Mouse (Mus musculus) T-helper 17 cell (primary cell): ENCODE data around the gene Insr.
"Not testable (repeated sequence)": the region's sequence is repeated elsewhere in the genome, so short reads cannot be mapped to it uniquely, and the experiment has no call there.

ENCODE experiments used
- in situ Hi-C, 2 experiments: fragments of 300-600 bp; cut with MboI, MseI; formaldehyde crosslinking; loops; 1 replicate in 1 of 2; 2 replicates in 1 of 2; pipeline ENCODE4 v1.15.1; 2025; ENCODE audit warnings: high pct_unique_total_duplicates in 2 of 2

Gene Insr

DNA sequence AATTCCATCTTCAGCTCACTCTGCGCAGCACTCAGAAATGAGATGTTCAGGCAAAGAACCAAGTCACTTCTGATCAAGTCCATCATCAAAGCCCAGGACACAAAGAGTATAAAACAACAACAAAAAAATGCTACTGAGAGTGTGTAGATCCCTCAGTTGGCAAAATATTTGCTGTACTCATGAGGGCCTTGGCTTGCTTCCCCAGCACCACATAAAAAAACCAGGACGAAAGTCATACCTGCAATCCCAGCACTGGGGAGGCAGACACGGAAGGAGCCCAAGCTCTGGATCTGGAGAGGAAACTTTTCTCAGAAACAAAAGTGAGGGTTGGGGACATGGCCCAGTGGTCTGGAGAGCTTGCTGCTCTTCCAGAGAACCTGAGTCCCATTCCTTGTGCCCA lies 69.5 kb downstream of the Insr start:
- in situ Hi-C loops = loop anchor here in 1 of 2 experiments (10.0 kb wide), 1 partner anchor 955 kb away; the partner anchor contains the start of gene Evi5l

- in situ Hi-C loops = no loop called here
Observed at GRCm38 (mm10) chr8:3209268-3209667, 70.1 kb downstream of the Insr start.

GRCm38 (mm10) chr8:3208729-3209128 lies 70.7 kb downstream of the Insr start:
- in situ Hi-C loops = no loop called here

GRCm38 (mm10) chr8:3204758-3205443 lies 74.5 kb downstream of the Insr start:
- in situ Hi-C loops = no loop called here

DNA sequence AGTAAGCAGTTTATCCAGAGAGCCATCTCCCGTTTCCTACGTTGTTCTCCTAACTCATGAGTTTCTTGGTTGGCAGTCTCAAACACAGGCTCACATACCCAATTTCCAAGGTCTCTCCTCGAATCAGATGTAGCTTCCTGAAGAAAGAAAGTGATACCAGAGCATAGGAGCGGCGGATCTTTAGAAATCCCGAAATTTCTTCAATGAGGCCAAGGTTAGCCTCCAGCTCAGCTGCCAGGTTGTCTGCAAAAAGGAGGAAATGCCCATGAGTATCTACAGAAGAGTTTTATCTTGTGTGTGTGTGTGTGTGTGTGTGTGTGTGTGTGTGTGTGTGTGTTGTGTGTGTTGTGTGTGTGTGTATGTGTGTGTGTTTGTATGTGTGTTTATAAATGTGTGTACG lies 76.6 kb downstream of the Insr start:
- in situ Hi-C loops = no loop called here

GRCm38 (mm10) chr8:3194297-3194696 lies 85.1 kb downstream of the Insr start:
- in situ Hi-C loops = not testable (repeated sequence)

DNA sequence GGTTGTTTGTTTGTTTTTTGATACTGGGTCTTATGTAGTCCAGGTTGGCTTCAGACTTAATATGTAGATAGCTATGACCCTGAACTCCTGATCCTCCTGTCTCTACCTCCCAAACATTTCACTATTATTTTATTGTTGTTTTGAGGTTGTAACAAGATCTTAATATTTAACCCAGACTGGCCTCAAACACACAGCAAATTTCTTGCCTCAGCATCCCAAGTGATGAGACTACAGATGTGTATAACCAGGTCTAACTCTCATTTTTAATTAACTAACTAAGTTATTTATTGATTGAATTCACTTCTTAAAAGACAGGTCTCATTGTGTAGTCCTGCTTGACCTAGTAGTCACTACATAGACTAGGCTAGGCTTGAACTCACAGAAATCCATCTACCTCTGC lies 88.4 kb downstream of the Insr start:
- in situ Hi-C loops = no loop called here

DNA sequence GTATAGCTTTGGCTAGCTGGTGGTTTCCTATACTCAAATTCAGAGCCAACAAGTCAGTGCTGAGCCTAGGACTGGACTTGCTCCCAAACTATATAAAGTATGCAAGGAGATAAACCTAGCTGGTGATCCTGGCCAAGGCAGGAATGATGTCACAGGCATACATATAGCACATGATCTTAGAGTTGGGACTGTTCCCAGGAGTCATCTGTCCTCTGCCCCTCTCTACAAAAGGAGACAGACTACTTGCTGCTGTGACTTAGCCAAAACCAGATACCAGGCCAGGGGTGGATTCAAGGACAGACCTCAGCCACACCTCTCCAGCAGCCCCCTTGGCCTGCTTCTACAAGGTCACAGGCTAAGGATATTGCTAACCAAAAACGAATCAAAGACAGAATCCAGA lies 92.0 kb downstream of the Insr start:
- in situ Hi-C loops = no loop called here

DNA sequence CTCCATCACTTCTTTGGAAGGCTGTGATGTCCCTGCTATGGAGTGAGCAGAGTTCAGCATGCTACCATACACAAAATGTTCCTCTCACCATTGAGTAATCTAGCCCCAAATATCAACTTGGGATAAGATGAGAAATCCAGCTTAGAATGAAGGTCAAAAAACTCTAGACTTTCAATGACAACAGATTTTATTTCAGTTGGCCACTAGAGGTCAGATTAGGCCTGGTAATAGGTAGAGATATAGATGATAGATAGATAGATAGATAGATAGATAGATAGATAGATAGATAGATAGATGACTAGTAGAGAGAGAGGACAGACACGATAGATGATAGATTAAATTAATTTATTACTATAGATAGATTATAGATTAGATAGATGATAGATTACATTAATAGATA lies 99.5 kb downstream of the Insr start:
- in situ Hi-C loops = loop anchor here in 1 of 2 experiments (5.0 kb wide), 1 partner anchor 152 kb away; no protein-coding TSS in a partner anchor

GRCm38 (mm10) chr8:3177440-3177839 lies 102.0 kb downstream of the Insr start:
- in situ Hi-C loops = no loop called here

DNA sequence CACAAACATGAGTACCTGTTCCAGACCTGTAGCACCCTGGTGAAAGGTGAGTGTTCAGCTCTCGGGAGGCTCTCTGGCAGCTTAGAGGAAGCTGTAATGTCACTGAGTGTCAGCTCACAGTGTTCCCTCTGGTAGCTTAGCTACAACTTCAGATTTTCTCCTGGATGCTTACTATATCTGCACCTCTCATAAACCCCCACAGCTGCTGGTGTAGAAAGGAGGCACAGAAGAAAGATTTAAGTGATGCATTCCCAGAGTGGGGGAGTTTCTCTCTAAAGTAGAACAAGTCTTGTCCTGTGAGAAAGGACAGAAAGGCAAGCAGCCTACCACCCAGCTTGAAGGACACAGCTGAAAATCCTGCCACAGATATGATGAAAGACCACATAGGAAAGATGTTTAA lies 107.2 kb downstream of the Insr start:
- in situ Hi-C loops = no loop called here

- in situ Hi-C loops = no loop called here
Observed at GRCm38 (mm10) chr8:3146506-3146905, 132.9 kb downstream of the Insr start.

- in situ Hi-C loops = not testable (repeated sequence)
Observed at GRCm38 (mm10) chr8:3100416-3100815, 179.0 kb downstream of the Insr start.
